Mouse (Mus musculus) MEL (cell line): ENCODE results near the gene Nav1. TPM values are rescaled to one million over a fixed set of nuclear protein-coding genes. Genes with fewer than 3 reads are reported as not detected.

ENCODE experiments used
- DNase-seq: peaks from one replicate; pipeline ENCODE4 v3.0.0; 2011; ENCODE audit warnings: low read depth, low spot score
- H3K27ac ChIP-seq: 2 replicates; pipeline ENCODE4 v1.5.1; 2012; ENCODE audit warnings: low read depth, mild to moderate bottlenecking, control low read depth, low read length, moderate library complexity; ENCODE audit not compliant: control insufficient read depth
- H3K27me3 ChIP-seq, 2 experiments: fragments of 150-350 bp in 1 of 2; sonication (generic) in 1 of 2; 2 replicates each; pipeline ENCODE4 v1.6.1; 2012; ENCODE audit warnings: low read length in 2 of 2, mild to moderate bottlenecking in 2 of 2, improper control_type of control experiment in 1 of 2, moderate library complexity in 1 of 2; ENCODE audit not compliant: insufficient read depth in 2 of 2, control insufficient read depth in 1 of 2
- H3K36me3 ChIP-seq, 2 experiments: 2 replicates each; pipeline ENCODE4 v1.6.1; 2012 to 2014; ENCODE audit warnings: low read length in 2 of 2, improper control_type of control experiment in 1 of 2, inconsistent platforms in 1 of 2, mild to moderate bottlenecking in 1 of 2; ENCODE audit not compliant: insufficient read depth in 2 of 2, control insufficient read depth in 1 of 2
- H3K4me1 ChIP-seq, 2 experiments: fragments of 150-350 bp in 1 of 2; sonication (generic) in 1 of 2; 2 replicates each; pipeline ENCODE4 v1.6.1; 2012; ENCODE audit warnings: low read length in 2 of 2, improper control_type of control experiment in 1 of 2, mild to moderate bottlenecking in 1 of 2; ENCODE audit not compliant: insufficient read depth in 2 of 2, control insufficient read depth in 1 of 2
- H3K4me3 ChIP-seq, 2 experiments: fragments of 150-350 bp in 1 of 2; sonication (generic) in 1 of 2; 2 replicates each; pipeline ENCODE4 v1.5.1; 2012; ENCODE audit warnings: low read depth in 2 of 2, low read length in 2 of 2, mild to moderate bottlenecking in 2 of 2, moderate library complexity in 2 of 2, control low read depth in 1 of 2, improper control_type of control experiment in 1 of 2; ENCODE audit not compliant: control insufficient read depth in 1 of 2, insufficient read depth in 1 of 2
- H3K79me2 ChIP-seq: 2 replicates; pipeline ENCODE4 v1.6.1; 2012; ENCODE audit warnings: mild to moderate bottlenecking, low read length, moderate library complexity; ENCODE audit not compliant: control insufficient read depth, poor library complexity, insufficient read depth
- H3K9ac ChIP-seq: 2 replicates; pipeline ENCODE4 v1.6.1; 2012; ENCODE audit warnings: low read depth, mild to moderate bottlenecking, control low read depth, low read length, moderate library complexity; ENCODE audit not compliant: control insufficient read depth, poor library complexity, severe bottlenecking
- H3K9me3 ChIP-seq: fragments of 150-350 bp; sonication (generic); replicated peaks from 2 replicates; pipeline ENCODE4 v1.6.1; 2012; ENCODE audit warnings: mild to moderate bottlenecking, low read length, improper control_type of control experiment, moderate library complexity; ENCODE audit not compliant: insufficient read depth
- CHD1 ChIP-seq: IDR thresholded peaks from 2 replicates; pipeline ENCODE4 v1.6.1; 2012; ENCODE audit warnings: low read depth, mild to moderate bottlenecking, inconsistent platforms, low read length, improper control_type of control experiment
- CHD2 ChIP-seq: IDR thresholded peaks from 2 replicates; pipeline ENCODE4 v1.6.1; 2011; ENCODE audit warnings: low read length, improper control_type of control experiment
- EP300 ChIP-seq, 2 experiments: IDR thresholded peaks; 2 replicates each; pipeline ENCODE4 v1.6.1; 2011; ENCODE audit warnings: improper control_type of control experiment in 2 of 2, low read length in 2 of 2, low read depth in 1 of 2, mild to moderate bottlenecking in 1 of 2
- GABPA ChIP-seq: IDR thresholded peaks from 2 replicates; pipeline ENCODE4 v1.6.1; 2012; ENCODE audit warnings: low read depth, mild to moderate bottlenecking, inconsistent platforms, low read length, improper control_type of control experiment, moderate library complexity
- HCFC1 ChIP-seq: IDR thresholded peaks from 2 replicates; pipeline ENCODE4 v1.6.1; 2012; ENCODE audit warnings: low read depth, mild to moderate bottlenecking, inconsistent platforms, low read length, improper control_type of control experiment, moderate library complexity
- JUND ChIP-seq: IDR thresholded peaks from 2 replicates; pipeline ENCODE4 v1.6.1; 2011; ENCODE audit warnings: low read depth, mild to moderate bottlenecking, improper control_type of control experiment, low read length
- KAT2A ChIP-seq: conservative IDR thresholded peaks from 2 replicates; pipeline ENCODE4 v1.6.1; 2012; ENCODE audit warnings: low read depth, low read length, improper control_type of control experiment, inconsistent platforms
- MAFK ChIP-seq: IDR thresholded peaks from 2 replicates; pipeline ENCODE4 v1.6.1; 2011; ENCODE audit warnings: low read depth, mild to moderate bottlenecking, low read length, improper control_type of control experiment, borderline replicate concordance
- MAX ChIP-seq: IDR thresholded peaks from 2 replicates; pipeline ENCODE4 v1.6.1; 2011; ENCODE audit warnings: low read length, improper control_type of control experiment
- MEF2A ChIP-seq: IDR thresholded peaks from 2 replicates; pipeline ENCODE4 v1.6.1; 2014; ENCODE audit warnings: low read depth, mild to moderate bottlenecking, inconsistent platforms, low read length, improper control_type of control experiment; ENCODE audit not compliant: poor library complexity, insufficient replicate concordance, severe bottlenecking; ENCODE audit errors: extremely low read depth
- MXI1 ChIP-seq: IDR thresholded peaks from 2 replicates; pipeline ENCODE4 v1.6.1; 2011; ENCODE audit warnings: mild to moderate bottlenecking, low read depth, low read length, improper control_type of control experiment
- MYB ChIP-seq: IDR thresholded peaks from 2 replicates; pipeline ENCODE4 v1.6.1; 2011; ENCODE audit warnings: mild to moderate bottlenecking, low read depth, low read length, improper control_type of control experiment
- NRF1 ChIP-seq: IDR thresholded peaks from 2 replicates; pipeline ENCODE4 v1.6.1; 2014; ENCODE audit warnings: low read depth, mild to moderate bottlenecking, inconsistent platforms, low read length, improper control_type of control experiment, moderate library complexity; ENCODE audit not compliant: poor library complexity, insufficient read depth, severe bottlenecking
- POLR2A ChIP-seq, 2 experiments: IDR thresholded peaks; 2 replicates each; pipeline ENCODE4 v1.6.1; 2011 to 2012; ENCODE audit warnings: low read length in 2 of 2, mild to moderate bottlenecking in 2 of 2, control low read depth in 1 of 2, improper control_type of control experiment in 1 of 2, low read depth in 1 of 2, moderate library complexity in 1 of 2; ENCODE audit not compliant: control insufficient read depth in 1 of 2, insufficient read depth in 1 of 2, poor library complexity in 1 of 2
- POLR2AphosphoS2 ChIP-seq: IDR thresholded peaks from 2 replicates; pipeline ENCODE4 v1.6.1; 2011; ENCODE audit warnings: low read length, improper control_type of control experiment
- POLR2AphosphoS5 ChIP-seq: IDR thresholded peaks from 2 replicates; pipeline ENCODE4 v1.6.1; 2012; ENCODE audit warnings: low read depth, borderline replicate concordance, mild to moderate bottlenecking, inconsistent platforms, low read length, moderate library complexity, mixed read lengths
- RAD21 ChIP-seq: IDR thresholded peaks from 2 replicates; pipeline ENCODE4 v1.6.1; 2011; ENCODE audit warnings: mild to moderate bottlenecking, low read depth, low read length, improper control_type of control experiment
- RCOR1 ChIP-seq: IDR thresholded peaks from 2 replicates; pipeline ENCODE4 v1.6.1; 2012; ENCODE audit warnings: low read depth, mild to moderate bottlenecking, inconsistent platforms, low read length, improper control_type of control experiment
- SIN3A ChIP-seq: IDR thresholded peaks from 2 replicates; pipeline ENCODE4 v1.6.1; 2012; ENCODE audit warnings: low read length, improper control_type of control experiment, inconsistent platforms
- UBTF ChIP-seq: IDR thresholded peaks from 2 replicates; pipeline ENCODE4 v1.6.1; 2012; ENCODE audit warnings: low read depth, mild to moderate bottlenecking, inconsistent platforms, low read length, improper control_type of control experiment, moderate library complexity, borderline replicate concordance; ENCODE audit not compliant: insufficient read depth
- USF1 ChIP-seq: IDR thresholded peaks from 2 replicates; pipeline ENCODE4 v1.6.1; 2014; ENCODE audit warnings: low read depth, mild to moderate bottlenecking, inconsistent platforms, low read length, improper control_type of control experiment, moderate library complexity
- ZC3H11A ChIP-seq: IDR thresholded peaks from 2 replicates; pipeline ENCODE4 v1.6.1; 2012; ENCODE audit warnings: low read depth, mild to moderate bottlenecking, inconsistent platforms, low read length, improper control_type of control experiment
- ZKSCAN1 ChIP-seq: IDR thresholded peaks from 2 replicates; pipeline ENCODE4 v1.6.1; 2012; ENCODE audit warnings: low read depth, mild to moderate bottlenecking, inconsistent platforms, low read length, improper control_type of control experiment, moderate library complexity
- ZMIZ1 ChIP-seq: IDR thresholded peaks from 2 replicates; pipeline ENCODE4 v1.6.1; 2012; ENCODE audit warnings: low read depth, mild to moderate bottlenecking, inconsistent platforms, low read length, improper control_type of control experiment, moderate library complexity
- ZNF384 ChIP-seq: IDR thresholded peaks from 2 replicates; pipeline ENCODE4 v1.6.1; 2012; ENCODE audit warnings: low read depth, mild to moderate bottlenecking, inconsistent platforms, low read length, improper control_type of control experiment
- polyA plus RNA-seq, 2 experiments: library from polyadenylated mRNA; stranded (reverse) in 1 of 2; unstranded in 1 of 2; fragments of >175 nt in 1 of 2; fragments of >200 nt in 1 of 2; gene quantifications; 2 replicates each; pipeline versions ENCODE4 v1.2.1 to v1.2.4; 2012; ENCODE audit warnings: low replicate concordance in 2 of 2, low read depth in 1 of 2; ENCODE audit not compliant: insufficient read length in 2 of 2, insufficient read depth in 1 of 2, missing spikeins in 1 of 2
- total RNA-seq: library from RNA; depleted of rRNA; stranded (reverse); fragments of 300-350 nt; gene quantifications from 2 replicates; pipeline ENCODE4 v1.2.3, GENCODE M21; 2012

Nav1 gene
- total and polyA plus RNA-seq, 3 experiments, result 0.89 to 9.6 TPM; not detected in 1

DNA sequence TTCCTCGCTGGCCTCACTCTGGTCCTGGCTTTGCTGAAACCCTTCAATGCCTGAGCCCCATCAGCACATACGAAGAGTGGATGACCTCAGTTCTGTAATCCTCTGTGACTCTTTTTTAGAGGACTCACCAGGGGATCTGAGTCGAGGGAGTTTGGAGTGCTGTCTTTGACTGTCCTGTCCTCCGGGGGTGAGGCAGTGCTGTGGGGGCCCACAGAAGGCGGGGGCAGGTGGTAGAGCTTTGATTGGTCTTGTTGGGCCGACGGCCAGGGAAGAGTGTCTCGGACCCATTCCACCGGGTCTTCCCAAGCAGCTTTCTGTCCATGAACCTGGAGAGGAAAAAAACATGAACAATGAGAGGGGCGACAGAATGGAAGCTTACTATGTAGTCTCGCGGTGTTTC is 163.6 kb downstream of the Nav1 start:
- Histone ChIP-seq H3K27me3 (no peaks in the 10 kb centered on the region), H3K9ac (no peak overlapping the region), H3K4me1 (no peaks in the 10 kb centered on the region), H3K36me3 (no peaks in the 10 kb centered on the region), H3K27ac (no peak overlapping the region), H3K79me2 (no peaks in the 10 kb centered on the region), H3K9me3 (no peaks in the 10 kb centered on the region), H3K4me3 (no peak overlapping the region)
- TF ChIP-seq KAT2A (no peak), ZMIZ1 (no peak), ZC3H11A (no peak), NRF1 (no peak), EP300 (IDR thresholded peaks at IDR 0.05; ENCODE audit: low read depth in 1 of 2, low read length in 2 of 2) (no peak), CHD1 (no peak)
- DNase-seq, result no peak

DNA sequence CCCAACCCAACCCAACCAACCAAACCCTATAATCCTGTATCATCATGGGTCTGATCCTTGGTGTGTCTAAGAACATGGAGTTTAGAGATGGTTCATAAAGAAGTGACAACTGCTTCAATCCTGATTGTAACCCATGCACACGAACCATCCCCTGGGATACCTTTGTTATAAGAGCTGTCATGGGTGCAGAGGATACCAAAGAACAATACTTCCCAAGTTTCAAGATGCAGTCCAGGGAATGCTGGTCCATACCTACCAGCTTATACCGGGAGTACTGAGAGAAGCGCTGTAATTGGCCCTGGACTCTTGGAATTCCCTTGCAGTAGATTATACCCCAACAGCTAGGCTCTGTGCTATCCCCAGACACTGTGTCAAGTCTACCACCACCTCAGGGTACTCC is 165.2 kb downstream of the Nav1 start:
- no peaks in the 10 kb centered on the region for H3K36me3 ChIP-seq

DNA sequence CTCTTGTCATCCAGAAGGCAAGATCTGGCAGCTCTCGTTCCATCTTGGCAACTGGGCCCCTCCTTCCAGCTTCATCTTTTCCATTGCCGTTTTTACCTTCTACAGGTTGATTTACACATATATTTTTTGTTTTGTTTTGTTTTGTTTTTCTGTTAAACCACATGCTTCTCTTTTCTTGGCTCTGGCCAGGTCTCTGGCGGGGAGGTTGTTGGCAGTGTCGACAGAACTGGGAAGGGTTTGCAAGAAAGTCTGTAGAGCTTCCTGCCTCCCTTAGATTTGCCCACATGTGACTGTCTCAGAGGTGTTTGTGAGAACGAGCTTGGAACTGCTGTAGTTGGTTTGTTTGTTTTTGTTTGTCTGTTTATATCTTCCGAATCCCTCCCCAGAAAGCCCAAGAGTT is 166.1 kb downstream of the Nav1 start:
- TF ChIP-seq RAD21 (no peak), ZC3H11A (no peak), SIN3A (no peak), CHD1 (no peak), MEF2A (no peak), MYB (no peak), POLR2AphosphoS5 (no peak), ZNF384 (no peak), ZKSCAN1 (no peak), MXI1 (no peak), CHD2 (no peak), POLR2A (IDR thresholded peaks at IDR 0.05; ENCODE audit: control insufficient read depth in 1 of 2, insufficient read depth in 1 of 2, low read depth in 1 of 2, low read length in 2 of 2, poor library complexity in 1 of 2) (no peak), EP300 (IDR thresholded peaks at IDR 0.05; ENCODE audit: low read depth in 1 of 2, low read length in 2 of 2) (no peak)
- Histone ChIP-seq H3K9ac (no peak overlapping the region), H3K79me2 (no peaks in the 10 kb centered on the region), H3K9me3 (no peaks in the 10 kb centered on the region), H3K27me3 (no peaks in the 10 kb centered on the region), H3K27ac (no peak overlapping the region), H3K4me3 (no peak overlapping the region), H3K4me1 (0 out of 4 replicates have a peak, but pooled peaks cover 0 to 2% of the 10 kb centered on the region in 2 experiments), H3K36me3 (peaks cover 0 to 3% of the 10 kb centered on the region in 2 experiments; a peak in 2 of 4 replicates)
- DNase-seq, result no peak

More for the DNA sequence above, 165.2 kb downstream of the Nav1 start:
- no peaks in the 10 kb centered on the region for H3K27me3 ChIP-seq
- TF ChIP-seq HCFC1, result no peak
- no peak for TF ChIP-seq ZKSCAN1
- no peak for TF ChIP-seq MAFK
- TF ChIP-seq POLR2AphosphoS2, result no peak
- TF ChIP-seq ZNF384, result no peak
- TF ChIP-seq UBTF, result no peak
- TF ChIP-seq RCOR1, result no peak
- no peak for TF ChIP-seq KAT2A
- TF ChIP-seq MAX, result no peak
- no peak for TF ChIP-seq GABPA
- no peak for TF ChIP-seq JUND
- TF ChIP-seq CHD1, result no peak
- TF ChIP-seq MYB, result no peak
- TF ChIP-seq POLR2AphosphoS5, result no peak
- no peak for TF ChIP-seq ZMIZ1
- TF ChIP-seq USF1, result no peak
- H3K4me1 ChIP-seq, result no peaks in the 10 kb centered on the region
- H3K9ac ChIP-seq, result no peak overlapping the region
- no peaks in the 10 kb centered on the region for H3K9me3 ChIP-seq
- DNase-seq, result no peak
- no peak overlapping the region for H3K27ac ChIP-seq
- no peak overlapping the region for H3K4me3 ChIP-seq
- no peaks in the 10 kb centered on the region for H3K79me2 ChIP-seq
